Mouse (Mus musculus): ENCODE results near the gene Olfr703. TPM values are rescaled to one million over a fixed set of nuclear protein-coding genes. Genes with fewer than 3 reads are reported as not detected.

Gene Olfr703
- polyA plus RNA-seq (2014; fragmentation: Nextera tagmentation; extraction: Ambion mirVana): not detected in 2 replicates

DNA sequence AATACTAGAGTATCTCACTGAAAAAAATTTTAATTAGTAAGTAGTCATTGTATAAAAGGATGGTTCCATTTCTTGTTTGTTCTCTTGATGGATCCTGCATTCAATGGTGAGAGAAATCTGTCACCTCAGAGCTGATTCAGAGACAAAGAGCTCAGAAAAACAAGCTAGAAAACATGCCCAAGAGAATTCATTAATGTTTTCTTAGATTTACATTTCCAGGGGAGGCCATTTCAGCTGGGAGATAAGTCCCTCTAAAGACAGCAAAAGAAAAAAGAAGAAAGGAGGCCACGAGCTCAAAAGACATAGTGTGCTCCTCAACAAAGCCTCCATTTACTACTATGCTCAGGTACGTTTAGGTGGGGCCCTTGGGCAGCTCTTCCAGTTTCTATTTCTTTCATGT is at the start of gene Olfr703:
TSS of gene Olfr703 (plus strand) at position 301 of the 400 bp plus-strand sequence.
- Histone ChIP-seq H3K4me3 (ENCODE audit: low read depth, low read length) (no peak within 1 kb of the TSS), H3K4me2 (replicated peaks; ENCODE audit: low read depth, low read length) (no peak within 1 kb of the TSS), H3K27me3 (ENCODE audit: control insufficient read depth, insufficient read depth, low read length) (no peaks in the 10 kb centered on the region), H3K9ac (replicated peaks; ENCODE audit: low read depth, low read length) (no peak within 1 kb of the TSS), H3K27ac (ENCODE audit: low read length) (no peak within 1 kb of the TSS), H3K36me3 (ENCODE audit: control insufficient read depth, insufficient read depth, low read length) (no peaks in the 10 kb centered on the region), H3K4me1 (ENCODE audit: control insufficient read depth, insufficient read depth, low read length) (no peaks in the 10 kb centered on the region), H3K9me3 (ENCODE audit: control insufficient read depth, low read depth, low read length) (no peaks in the 10 kb centered on the region)
- ATAC-seq (ENCODE audit: insufficient number of reproducible peaks, insufficient read depth, low FRiP score, low read depth): no peak
- WGBS: 68% methylated on average over 2 of the region's 2 CpGs

DNA sequence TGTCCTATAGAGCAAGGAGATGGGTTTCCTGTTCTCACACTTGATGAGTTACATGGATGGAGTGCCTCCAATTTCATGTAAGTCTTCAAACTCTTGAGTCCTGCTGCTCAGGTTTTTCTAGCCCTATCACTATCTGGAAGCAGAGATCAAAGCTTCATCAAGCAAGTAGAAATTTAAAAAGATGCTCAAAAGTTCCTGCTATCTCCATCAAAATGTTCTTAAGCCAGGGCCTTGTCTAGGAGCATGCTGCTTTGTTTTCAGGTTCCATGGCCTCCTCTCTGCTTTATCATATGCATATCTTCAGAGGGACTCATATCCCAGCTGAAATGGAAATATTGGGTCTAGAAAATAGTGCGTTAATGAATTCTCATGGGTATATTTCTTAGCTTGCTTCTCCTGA is 34.4 kb upstream of the Olfr703 start, which contains the start of gene Olfr700:
TSS of gene Olfr700 (minus strand) at position 101 of the 400 bp plus-strand sequence.
- no peaks in the 10 kb centered on the region for H3K4me1 ChIP-seq (ENCODE audit: control insufficient read depth, insufficient read depth, low read length)
- no peaks in the 10 kb centered on the region for H3K27me3 ChIP-seq (ENCODE audit: control insufficient read depth, insufficient read depth, low read length)
- no peak within 1 kb of the TSS for H3K9ac ChIP-seq (replicated peaks; ENCODE audit: low read depth, low read length)
- no peaks in the 10 kb centered on the region for H3K9me3 ChIP-seq (ENCODE audit: control insufficient read depth, low read depth, low read length)
- H3K36me3 ChIP-seq (ENCODE audit: control insufficient read depth, insufficient read depth, low read length): no peaks in the 10 kb centered on the region
- no peak within 1 kb of the TSS for H3K27ac ChIP-seq (ENCODE audit: low read length)
- 87% methylated on average over 1 of the region's 1 CpGs for WGBS
- ATAC-seq (ENCODE audit: insufficient number of reproducible peaks, insufficient read depth, low FRiP score, low read depth): no peak
- H3K4me2 ChIP-seq (replicated peaks; ENCODE audit: low read depth, low read length): no peak within 1 kb of the TSS
- H3K4me3 ChIP-seq (ENCODE audit: low read depth, low read length): no peak within 1 kb of the TSS

DNA sequence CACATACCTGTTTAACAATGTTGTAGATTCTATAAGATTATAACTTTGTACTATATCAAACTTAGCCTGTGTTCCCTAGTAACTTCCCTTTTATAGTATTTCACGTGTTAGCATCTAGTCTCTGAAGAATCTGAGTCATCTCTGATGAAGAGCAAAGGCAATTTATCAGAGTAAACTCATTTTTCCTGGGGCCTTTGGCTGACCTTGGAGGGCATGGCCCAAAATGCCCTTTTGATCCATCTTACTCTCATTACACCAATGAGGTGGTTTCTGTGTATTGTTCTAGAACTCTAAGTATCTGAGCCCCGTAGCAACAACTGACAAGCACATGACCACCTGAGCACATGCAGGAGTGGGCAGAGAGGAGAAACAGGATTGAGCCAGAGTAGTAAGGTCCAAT is 29.3 kb upstream of the Olfr703 start, which contains the start of gene Olfr701:
TSS of gene Olfr701 (plus strand) at position 301 of the 400 bp plus-strand sequence.
- Histone ChIP-seq H3K4me1 (ENCODE audit: control insufficient read depth, insufficient read depth, low read length) (no peaks in the 10 kb centered on the region), H3K36me3 (ENCODE audit: control insufficient read depth, insufficient read depth, low read length) (no peaks in the 10 kb centered on the region), H3K9me3 (ENCODE audit: control insufficient read depth, low read depth, low read length) (no peaks in the 10 kb centered on the region), H3K27ac (ENCODE audit: low read length) (no peak within 1 kb of the TSS), H3K9ac (replicated peaks; ENCODE audit: low read depth, low read length) (no peak within 1 kb of the TSS), H3K27me3 (ENCODE audit: control insufficient read depth, insufficient read depth, low read length) (no peaks in the 10 kb centered on the region), H3K4me3 (ENCODE audit: low read depth, low read length) (no peak within 1 kb of the TSS), H3K4me2 (replicated peaks; ENCODE audit: low read depth, low read length) (no peak within 1 kb of the TSS)
- 46% methylated on average over 2 of the region's 2 CpGs for WGBS
- no peak for ATAC-seq (ENCODE audit: insufficient number of reproducible peaks, insufficient read depth, low FRiP score, low read depth)

DNA sequence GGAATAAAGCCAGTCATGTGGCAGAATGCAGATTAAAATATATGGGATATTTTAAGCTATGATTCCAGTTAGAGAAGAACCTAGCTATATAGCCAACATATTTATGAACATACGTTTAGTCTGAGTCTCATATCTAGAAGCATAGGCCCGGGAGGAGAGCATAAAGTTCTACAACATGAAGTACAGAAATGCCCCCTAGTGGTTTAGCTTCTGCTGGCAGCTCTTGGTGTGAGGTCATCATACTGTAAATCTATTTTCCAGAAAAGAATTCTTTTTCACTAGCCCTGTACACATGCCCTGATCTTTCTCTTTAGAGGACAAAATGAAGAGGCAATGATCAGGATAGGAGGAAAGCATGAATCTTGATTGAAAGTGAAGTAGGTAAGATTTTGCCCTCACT is 27.4 kb upstream of the Olfr703 start:
- Histone ChIP-seq H3K4me1 (ENCODE audit: control insufficient read depth, insufficient read depth, low read length) (no peaks in the 10 kb centered on the region), H3K4me3 (ENCODE audit: low read depth, low read length) (no peak overlapping the region), H3K9ac (replicated peaks; ENCODE audit: low read depth, low read length) (no peak overlapping the region), H3K27ac (ENCODE audit: low read length) (no peak overlapping the region), H3K4me2 (replicated peaks; ENCODE audit: low read depth, low read length) (no peak overlapping the region), H3K36me3 (ENCODE audit: control insufficient read depth, insufficient read depth, low read length) (no peaks in the 10 kb centered on the region), H3K9me3 (ENCODE audit: control insufficient read depth, low read depth, low read length) (no peaks in the 10 kb centered on the region), H3K27me3 (ENCODE audit: control insufficient read depth, insufficient read depth, low read length) (no peaks in the 10 kb centered on the region)
- ATAC-seq (ENCODE audit: insufficient number of reproducible peaks, insufficient read depth, low FRiP score, low read depth): 0 out of 2 replicates have a peak, but pooled peaks have one; percentile 33
- 47% methylated on average over 2 of the region's 2 CpGs for WGBS

- H3K4me2 ChIP-seq (replicated peaks; ENCODE audit: low read depth, low read length): no peak overlapping the region
- no peak overlapping the region for H3K27ac ChIP-seq (ENCODE audit: low read length)
- H3K9ac ChIP-seq (replicated peaks; ENCODE audit: low read depth, low read length): no peak overlapping the region
- H3K4me3 ChIP-seq (ENCODE audit: low read depth, low read length): no peak overlapping the region
- no peaks in the 10 kb centered on the region for H3K36me3 ChIP-seq (ENCODE audit: control insufficient read depth, insufficient read depth, low read length)
- H3K27me3 ChIP-seq (ENCODE audit: control insufficient read depth, insufficient read depth, low read length): no peaks in the 10 kb centered on the region
- no peak for ATAC-seq (ENCODE audit: insufficient number of reproducible peaks, insufficient read depth, low FRiP score, low read depth)
- H3K4me1 ChIP-seq (ENCODE audit: control insufficient read depth, insufficient read depth, low read length): no peaks in the 10 kb centered on the region
- H3K9me3 ChIP-seq (ENCODE audit: control insufficient read depth, low read depth, low read length): no peaks in the 10 kb centered on the region
Measured at GRCm38 (mm10) chr7:106818414-106818813, 24.7 kb upstream of the Olfr703 start.

DNA sequence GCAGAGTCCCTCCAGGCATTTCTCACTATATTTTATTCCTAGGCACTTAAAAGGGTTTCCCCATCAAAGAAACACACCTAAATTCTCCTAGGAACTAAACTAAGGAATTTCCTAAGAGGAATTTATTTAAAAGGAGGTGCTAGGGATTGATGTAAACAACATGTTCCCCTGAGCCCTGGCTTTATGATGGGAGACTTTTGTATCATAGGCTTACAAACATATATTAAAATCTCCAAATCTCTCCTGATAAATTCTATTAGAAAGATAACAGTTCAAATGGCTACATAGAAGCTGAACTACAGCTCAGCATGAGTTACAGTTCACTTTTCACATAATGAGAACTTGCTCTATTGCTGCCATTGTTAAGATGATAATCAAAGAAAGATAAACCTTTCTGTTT is 9.4 kb upstream of the Olfr703 start, which contains the start of gene Olfr702:
TSS of gene Olfr702 (minus strand) at position 101 of the 400 bp plus-strand sequence.
- Histone ChIP-seq H3K9ac (replicated peaks; ENCODE audit: low read depth, low read length) (no peak within 1 kb of the TSS), H3K4me1 (ENCODE audit: control insufficient read depth, insufficient read depth, low read length) (no peaks in the 10 kb centered on the region), H3K36me3 (ENCODE audit: control insufficient read depth, insufficient read depth, low read length) (no peaks in the 10 kb centered on the region), H3K27me3 (ENCODE audit: control insufficient read depth, insufficient read depth, low read length) (no peaks in the 10 kb centered on the region), H3K4me3 (ENCODE audit: low read depth, low read length) (no peak within 1 kb of the TSS), H3K4me2 (replicated peaks; ENCODE audit: low read depth, low read length) (no peak within 1 kb of the TSS), H3K27ac (ENCODE audit: low read length) (no peak within 1 kb of the TSS), H3K9me3 (ENCODE audit: control insufficient read depth, low read depth, low read length) (no peaks in the 10 kb centered on the region)
- no peak for ATAC-seq (ENCODE audit: insufficient number of reproducible peaks, insufficient read depth, low FRiP score, low read depth)

DNA sequence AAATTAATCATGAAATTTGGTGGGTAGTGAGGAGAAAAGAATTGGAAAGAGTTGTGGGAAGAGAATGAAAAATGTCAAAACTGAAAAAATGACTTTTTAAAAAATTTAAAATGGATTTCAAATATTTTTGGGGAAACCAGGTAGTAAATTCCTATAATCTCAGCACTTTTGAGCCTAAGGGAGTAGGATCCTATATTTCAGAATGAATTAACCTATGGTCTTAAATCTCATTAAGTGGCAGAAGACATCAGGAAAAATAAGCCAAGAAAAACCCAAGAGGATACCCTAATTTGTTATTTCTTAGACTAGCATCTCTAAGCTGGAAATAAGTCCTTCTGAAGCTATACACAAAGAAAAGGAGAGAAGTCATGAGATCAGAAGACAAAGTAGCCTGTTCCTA is 19.7 kb downstream of the Olfr703 start, which contains the start of gene Olfr704:
TSS of gene Olfr704 (plus strand) at position 301 of the 400 bp plus-strand sequence.
- no peaks in the 10 kb centered on the region for H3K27me3 ChIP-seq (ENCODE audit: control insufficient read depth, insufficient read depth, low read length)
- no peak within 1 kb of the TSS for H3K9ac ChIP-seq (replicated peaks; ENCODE audit: low read depth, low read length)
- H3K27ac ChIP-seq (ENCODE audit: low read length): no peak within 1 kb of the TSS
- H3K4me2 ChIP-seq (replicated peaks; ENCODE audit: low read depth, low read length): no peak within 1 kb of the TSS
- H3K4me1 ChIP-seq (ENCODE audit: control insufficient read depth, insufficient read depth, low read length): no peaks in the 10 kb centered on the region
- H3K4me3 ChIP-seq (ENCODE audit: low read depth, low read length): no peak within 1 kb of the TSS
- no peaks in the 10 kb centered on the region for H3K9me3 ChIP-seq (ENCODE audit: control insufficient read depth, low read depth, low read length)
- no peak for ATAC-seq (ENCODE audit: insufficient number of reproducible peaks, insufficient read depth, low FRiP score, low read depth)
- no peaks in the 10 kb centered on the region for H3K36me3 ChIP-seq (ENCODE audit: control insufficient read depth, insufficient read depth, low read length)

DNA sequence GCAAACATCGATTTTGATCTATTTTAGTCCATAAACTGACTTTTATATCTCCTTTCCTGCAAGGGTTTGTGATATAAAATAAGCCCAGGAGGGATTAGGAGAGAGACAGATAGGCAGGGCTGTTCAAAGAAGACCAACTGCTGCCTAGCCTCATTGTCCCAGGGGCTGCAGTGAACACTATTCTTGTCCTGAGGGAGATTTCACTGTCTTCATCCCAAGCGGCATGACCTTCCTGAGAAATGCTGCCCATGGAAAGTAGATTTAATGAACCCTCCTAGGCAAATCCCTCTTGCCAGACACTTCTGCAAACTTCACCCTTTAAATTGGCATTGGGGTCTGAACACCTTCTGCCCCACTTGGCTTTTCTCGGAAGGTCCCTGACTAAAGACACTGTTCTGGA is 33.6 kb downstream of the Olfr703 start, which contains the start of gene Olfr705:
TSS of gene Olfr705 (minus strand) at position 101 of the 400 bp plus-strand sequence.
- 77% methylated on average over 3 of the region's 3 CpGs for WGBS
- no peak for ATAC-seq (ENCODE audit: insufficient number of reproducible peaks, insufficient read depth, low FRiP score, low read depth)
- Histone ChIP-seq H3K4me3 (ENCODE audit: low read depth, low read length) (no peak within 1 kb of the TSS), H3K27ac (ENCODE audit: low read length) (no peak within 1 kb of the TSS), H3K4me1 (ENCODE audit: control insufficient read depth, insufficient read depth, low read length) (no peaks in the 10 kb centered on the region), H3K9ac (replicated peaks; ENCODE audit: low read depth, low read length) (no peak within 1 kb of the TSS), H3K9me3 (ENCODE audit: control insufficient read depth, low read depth, low read length) (no peaks in the 10 kb centered on the region), H3K27me3 (ENCODE audit: control insufficient read depth, insufficient read depth, low read length) (no peaks in the 10 kb centered on the region), H3K4me2 (replicated peaks; ENCODE audit: low read depth, low read length) (no peak within 1 kb of the TSS), H3K36me3 (ENCODE audit: control insufficient read depth, insufficient read depth, low read length) (no peaks in the 10 kb centered on the region)

GRCm38 (mm10) chr7:106888062-106888461 is 44.9 kb downstream of the Olfr703 start, which contains the start of gene Olfr706:
TSS of gene Olfr706 (minus strand) at chr7:106888162.
- no peaks in the 10 kb centered on the region for H3K27me3 ChIP-seq (ENCODE audit: control insufficient read depth, insufficient read depth, low read length)
- H3K4me1 ChIP-seq (ENCODE audit: control insufficient read depth, insufficient read depth, low read length): no peaks in the 10 kb centered on the region
- no peak for ATAC-seq (ENCODE audit: insufficient number of reproducible peaks, insufficient read depth, low FRiP score, low read depth)
- H3K4me3 ChIP-seq (ENCODE audit: low read depth, low read length): no peak within 1 kb of the TSS
- H3K9ac ChIP-seq (replicated peaks; ENCODE audit: low read depth, low read length): no peak within 1 kb of the TSS
- no peak within 1 kb of the TSS for H3K27ac ChIP-seq (ENCODE audit: low read length)
- H3K9me3 ChIP-seq (ENCODE audit: control insufficient read depth, low read depth, low read length): no peaks in the 10 kb centered on the region
- 84% methylated on average over 2 of the region's 2 CpGs for WGBS
- no peaks in the 10 kb centered on the region for H3K36me3 ChIP-seq (ENCODE audit: control insufficient read depth, insufficient read depth, low read length)
- H3K4me2 ChIP-seq (replicated peaks; ENCODE audit: low read depth, low read length): no peak within 1 kb of the TSS
